Mouse (Mus musculus) kidney, embryonic 16.5 days (tissue): ENCODE data around the gene Olfr958. TPM values are rescaled to one million over a fixed set of nuclear protein-coding genes. Genes with fewer than 3 reads are reported as not detected.
A peak's percentile ranks its signal among the peaks of the same experiment; 100 is the strongest.

Experiments
- ATAC-seq: fragments of 200-750 bp; cut with Nextera tagmentation; 2 replicates; pipeline ENCODE4 v1.8.0; 2017; ENCODE audit warnings: moderate TSS enrichment; ENCODE audit not compliant: low FRiP score, low TSS enrichment
- H3K27ac ChIP-seq: fragments of 300-500 bp; sonication (generic); 2 replicates; pipeline ENCODE4 v1.5.1; 2014; ENCODE audit warnings: low read length
- H3K27me3 ChIP-seq: fragments of 300-500 bp; sonication (generic); 2 replicates; pipeline ENCODE4 v1.6.1; 2014; ENCODE audit warnings: low read length, control low read depth, mixed read lengths; ENCODE audit not compliant: insufficient read depth
- H3K36me3 ChIP-seq: fragments of 300-500 bp; sonication (generic); 2 replicates; pipeline ENCODE4 v1.6.1; 2014; ENCODE audit warnings: low read length, control low read depth, mixed read lengths; ENCODE audit not compliant: insufficient read depth
- H3K4me1 ChIP-seq: fragments of 300-500 bp; sonication (generic); 2 replicates; pipeline ENCODE4 v1.6.1; 2014; ENCODE audit warnings: low read length, control low read depth, mixed read lengths; ENCODE audit not compliant: insufficient read depth
- H3K4me2 ChIP-seq: fragments of 300-500 bp; sonication (generic); replicated peaks from 2 replicates; pipeline ENCODE4 v1.6.1; 2014; ENCODE audit warnings: low read depth, low read length
- H3K4me3 ChIP-seq: fragments of 300-500 bp; sonication (generic); 2 replicates; pipeline ENCODE4 v1.5.1; 2014; ENCODE audit warnings: mild to moderate bottlenecking, low read length
- H3K9ac ChIP-seq: fragments of 300-500 bp; sonication (generic); replicated peaks from 2 replicates; pipeline ENCODE4 v1.6.1; 2014; ENCODE audit warnings: low read length
- H3K9me3 ChIP-seq: fragments of 300-500 bp; sonication (generic); 2 replicates; pipeline ENCODE4 v1.6.1; 2016; ENCODE audit warnings: low read length, control low read depth
- WGBS: fragments of 180-500 bp; shearing (Covaris S2); extraction: QIAGEN DNeasy Blood & Tissue Kit; methylation state at CpG from one replicate; pipeline ENCODE4 v1.1.7; 2014; 5-methylcytosine and 5-hydroxymethylcytosine counted together
- polyA plus RNA-seq: library from polyadenylated mRNA; unstranded; fragments of >200 nt; fragmentation: Nextera tagmentation; extraction: Ambion mirVana; gene quantifications from 2 replicates; pipeline ENCODE4 v1.2.1, GENCODE M21; 2015

Olfr958 gene
- not detected in 2 replicates for polyA plus RNA-seq

DNA sequence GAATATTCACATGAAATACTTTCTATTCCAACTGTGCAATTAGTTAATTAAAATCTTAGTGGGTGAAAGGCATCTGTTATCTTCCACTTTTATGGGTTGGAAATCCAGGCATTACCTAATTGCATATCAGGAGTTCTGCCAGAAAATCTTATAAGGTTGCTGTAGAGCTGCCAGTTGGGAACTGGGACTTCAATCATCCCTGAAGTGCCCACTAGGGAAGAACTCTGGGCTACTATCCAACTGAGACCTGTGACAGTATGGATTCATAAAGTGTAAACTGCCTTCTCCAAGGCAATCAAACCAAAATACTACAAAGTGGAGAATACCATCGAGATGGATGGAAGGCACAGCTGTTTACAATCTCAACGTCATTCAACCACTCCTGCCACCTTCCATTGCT, at the start of gene Olfr958:
TSS of gene Olfr958 (minus strand) at position 109 of the 400 bp plus-strand sequence.
- H3K27ac ChIP-seq = no peak within 1 kb of the TSS
- H3K4me2 ChIP-seq = no peak within 1 kb of the TSS
- H3K27me3 ChIP-seq = no peaks in the 10 kb centered on the region
- WGBS = 74% methylated on average over 2 of the region's 2 CpGs
- H3K4me1 ChIP-seq = no peaks in the 10 kb centered on the region
- H3K36me3 ChIP-seq = no peaks in the 10 kb centered on the region
- no peak within 1 kb of the TSS for H3K4me3 ChIP-seq
- no peaks in the 10 kb centered on the region for H3K9me3 ChIP-seq
- ATAC-seq = no peak
- H3K9ac ChIP-seq = no peak within 1 kb of the TSS

DNA sequence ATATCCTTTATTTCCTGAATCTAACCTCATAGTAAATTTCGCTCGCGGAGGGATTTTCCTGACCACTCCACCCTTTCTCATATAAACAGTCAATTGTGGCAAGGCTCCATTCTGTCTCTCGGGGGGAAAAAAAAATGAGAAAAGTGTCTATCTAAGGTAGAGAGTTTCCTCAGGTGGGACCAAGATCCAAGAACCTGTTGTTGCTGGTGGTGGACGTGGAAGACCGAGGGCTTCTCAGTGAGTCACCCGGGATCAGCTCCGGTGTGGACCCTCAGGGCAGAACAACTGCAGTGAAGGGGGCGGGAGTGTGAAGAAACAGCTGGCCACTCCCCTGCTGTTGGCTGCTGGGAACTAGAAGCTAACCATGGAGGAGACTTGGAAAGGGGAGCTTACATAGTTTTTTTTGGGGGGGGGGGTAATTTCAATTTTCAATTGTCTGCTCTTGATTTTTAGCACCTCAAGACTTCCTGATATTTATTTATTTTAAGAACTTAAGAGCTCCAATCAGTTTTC, 49.5 kb upstream of the Olfr958 start:
- WGBS = 1% methylated on average over 9 of the region's 9 CpGs

DNA sequence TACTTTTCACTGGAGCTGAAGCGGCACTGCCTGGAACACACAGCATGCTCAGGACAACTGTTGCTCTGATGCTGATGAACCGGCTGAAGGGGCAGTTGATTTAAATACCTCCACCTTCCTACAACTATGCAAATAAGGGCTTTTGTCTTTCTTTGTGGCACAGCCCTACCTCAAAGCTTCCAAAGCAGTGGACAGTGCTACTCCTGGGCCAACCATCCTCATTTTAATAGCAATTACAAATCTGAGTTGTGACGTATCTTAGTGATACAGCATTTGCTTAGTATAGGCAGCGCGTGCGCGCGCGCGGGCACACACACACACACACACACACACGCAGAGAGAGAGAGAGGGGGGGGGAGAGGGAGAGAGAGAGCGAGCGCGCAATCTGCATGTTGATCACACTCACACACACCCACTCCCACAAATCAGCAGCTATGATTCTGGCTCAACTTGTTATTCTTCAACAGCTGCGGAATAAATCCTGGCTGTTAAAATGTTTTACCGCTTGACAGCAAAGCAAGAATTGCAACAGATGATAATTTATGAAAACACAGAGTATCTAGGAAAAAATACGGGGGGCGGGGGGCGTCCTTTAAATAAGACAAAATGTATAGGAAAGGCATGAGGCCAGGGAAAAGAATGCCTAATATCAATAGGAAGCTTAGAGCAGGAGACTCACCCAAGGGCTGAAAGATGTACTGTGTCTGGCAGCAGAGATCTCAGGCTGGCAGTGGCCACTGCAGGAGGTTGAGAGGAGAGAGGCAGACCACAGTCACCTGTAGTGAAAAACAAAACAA, 48.9 kb upstream of the Olfr958 start:
- peak overlapping the region; percentile 52 for H3K4me3 ChIP-seq
- peaks cover 7% of the 10 kb centered on the region; the same call in 1 of the 2 replicates for H3K27me3 ChIP-seq
- ATAC-seq = peak; percentile 89
- no peaks in the 10 kb centered on the region for H3K9me3 ChIP-seq
- peak overlapping the region; percentile 50; the same call in 1 of the 2 replicates for H3K9ac ChIP-seq
- H3K36me3 ChIP-seq = no peaks in the 10 kb centered on the region
- H3K4me1 ChIP-seq = peaks cover 12% of the 10 kb centered on the region; the same call in 1 of the 2 replicates
- under 1% methylated on average over 19 of the region's 19 CpGs for WGBS
- peak overlapping the region; percentile 88 for H3K4me2 ChIP-seq
- no peak overlapping the region for H3K27ac ChIP-seq

More for the DNA sequence above, 49.5 kb upstream of the Olfr958 start:
- H3K36me3 ChIP-seq = no peaks in the 10 kb centered on the region
- peak overlapping the region; percentile 50; the same call in 1 of the 2 replicates for H3K9ac ChIP-seq
- H3K4me1 ChIP-seq = peaks cover 12% of the 10 kb centered on the region; the same call in 1 of the 2 replicates
- ATAC-seq = peak; percentile 85
- H3K9me3 ChIP-seq = no peaks in the 10 kb centered on the region
- H3K27ac ChIP-seq = no peak overlapping the region
- peak overlapping the region; percentile 52 for H3K4me3 ChIP-seq
- H3K27me3 ChIP-seq = peaks cover 7% of the 10 kb centered on the region; the same call in 1 of the 2 replicates
- peak overlapping the region; percentile 88 for H3K4me2 ChIP-seq

- ATAC-seq = no peak
- no peak overlapping the region for H3K27ac ChIP-seq
- H3K9ac ChIP-seq = no peak overlapping the region
- no peaks in the 10 kb centered on the region for H3K27me3 ChIP-seq
- 84% methylated on average over 5 of the region's 5 CpGs for WGBS
- H3K36me3 ChIP-seq = no peaks in the 10 kb centered on the region
- no peaks in the 10 kb centered on the region for H3K9me3 ChIP-seq
- no peaks in the 10 kb centered on the region for H3K4me1 ChIP-seq
- H3K4me3 ChIP-seq = no peak overlapping the region
- no peak overlapping the region for H3K4me2 ChIP-seq
Observed at GRCm38 (mm10) chr9:39577050-39577449, 23.2 kb upstream of the Olfr958 start.

GRCm38 (mm10) chr9:39575469-39575868, 21.6 kb upstream of the Olfr958 start, which contains the start of gene Olfr959:
Olfr959 (minus strand) TSS chr9:39575569.
- no peak within 1 kb of the TSS for H3K27ac ChIP-seq
- 84% methylated on average over 3 of the region's 3 CpGs for WGBS
- H3K9ac ChIP-seq = no peak within 1 kb of the TSS
- H3K36me3 ChIP-seq = no peaks in the 10 kb centered on the region
- H3K4me1 ChIP-seq = no peaks in the 10 kb centered on the region
- no peak within 1 kb of the TSS for H3K4me3 ChIP-seq
- ATAC-seq = no peak
- no peaks in the 10 kb centered on the region for H3K27me3 ChIP-seq
- no peak within 1 kb of the TSS for H3K4me2 ChIP-seq
- no peaks in the 10 kb centered on the region for H3K9me3 ChIP-seq

- no peak overlapping the region for H3K4me2 ChIP-seq
- H3K27ac ChIP-seq = no peak overlapping the region
- no peak for ATAC-seq
- no peaks in the 10 kb centered on the region for H3K4me1 ChIP-seq
- no peaks in the 10 kb centered on the region for H3K36me3 ChIP-seq
- H3K4me3 ChIP-seq = no peak overlapping the region
- no peaks in the 10 kb centered on the region for H3K27me3 ChIP-seq
- H3K9ac ChIP-seq = no peak overlapping the region
- no peaks in the 10 kb centered on the region for H3K9me3 ChIP-seq
Observed at GRCm38 (mm10) chr9:39558349-39558647, 4.4 kb upstream of the Olfr958 start.

DNA sequence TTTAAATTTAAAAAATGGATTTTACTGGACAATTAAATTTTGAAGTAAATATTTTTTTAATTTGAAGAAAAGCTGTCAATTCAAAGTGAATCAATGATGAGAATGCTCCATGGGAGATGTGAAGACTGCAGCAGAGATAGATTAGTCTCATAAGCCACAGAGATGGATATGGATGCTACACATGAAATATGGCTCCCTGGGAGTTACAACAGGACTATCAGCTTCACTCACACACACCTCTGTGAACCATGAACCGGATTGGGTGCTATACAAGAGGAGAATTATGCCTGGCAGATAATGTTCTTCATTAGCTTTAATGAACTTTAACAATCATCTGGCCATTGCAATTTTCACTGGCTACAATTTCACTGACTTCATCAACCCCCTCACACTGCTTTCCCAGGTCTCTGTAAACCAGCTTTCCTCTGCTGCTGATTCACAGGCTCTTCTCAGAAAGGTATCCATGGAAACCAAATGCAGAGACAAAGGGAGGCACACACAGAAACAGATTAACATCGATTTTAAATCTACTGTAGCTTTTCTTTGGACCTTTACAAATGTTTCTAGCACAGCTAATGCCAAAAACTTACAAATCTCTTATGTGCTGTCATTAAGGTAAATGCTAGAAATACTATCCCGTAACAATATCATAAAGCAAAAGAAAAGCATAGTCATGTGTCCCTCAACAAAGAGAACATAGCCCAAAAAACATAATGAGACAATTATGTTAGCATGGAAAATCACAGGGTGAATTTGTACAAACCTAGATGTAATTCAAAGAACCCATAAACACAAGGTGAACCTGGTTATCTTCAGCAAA, 3.9 kb upstream of the Olfr958 start:
- ATAC-seq = no peak
- Histone ChIP-seq H3K27me3 (no peaks in the 10 kb centered on the region), H3K9ac (no peak overlapping the region), H3K4me1 (no peaks in the 10 kb centered on the region), H3K9me3 (no peaks in the 10 kb centered on the region), H3K4me3 (no peak overlapping the region), H3K27ac (no peak overlapping the region), H3K36me3 (no peaks in the 10 kb centered on the region), H3K4me2 (no peak overlapping the region)
- WGBS = 66% methylated on average over 3 of the region's 3 CpGs

DNA sequence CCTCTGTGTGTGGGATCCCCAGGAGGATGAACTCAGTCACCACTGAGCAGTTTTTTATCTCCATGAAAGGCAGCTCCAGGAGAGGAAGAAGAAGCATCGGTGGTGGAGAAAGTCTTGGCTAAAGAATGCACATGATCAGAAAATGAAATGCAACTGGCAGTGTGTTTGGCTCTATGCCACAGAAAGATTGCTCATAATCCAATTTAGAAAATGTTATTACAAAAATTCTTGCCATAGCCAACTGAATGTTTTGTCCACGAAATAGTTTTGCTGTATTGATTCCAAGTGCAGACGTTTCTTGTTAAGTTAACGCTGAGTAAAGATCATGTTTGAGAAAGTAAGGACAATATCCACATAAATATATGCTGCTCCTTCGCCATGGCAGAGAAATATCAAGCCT, 3.0 kb downstream of the Olfr958 start:
- 86% methylated on average over 5 of the region's 5 CpGs for WGBS
- Histone ChIP-seq H3K27ac (no peak overlapping the region), H3K4me2 (no peak overlapping the region), H3K9me3 (no peaks in the 10 kb centered on the region), H3K27me3 (no peaks in the 10 kb centered on the region), H3K36me3 (no peaks in the 10 kb centered on the region), H3K4me1 (no peaks in the 10 kb centered on the region), H3K4me3 (no peak overlapping the region), H3K9ac (no peak overlapping the region)
- ATAC-seq = no peak

DNA sequence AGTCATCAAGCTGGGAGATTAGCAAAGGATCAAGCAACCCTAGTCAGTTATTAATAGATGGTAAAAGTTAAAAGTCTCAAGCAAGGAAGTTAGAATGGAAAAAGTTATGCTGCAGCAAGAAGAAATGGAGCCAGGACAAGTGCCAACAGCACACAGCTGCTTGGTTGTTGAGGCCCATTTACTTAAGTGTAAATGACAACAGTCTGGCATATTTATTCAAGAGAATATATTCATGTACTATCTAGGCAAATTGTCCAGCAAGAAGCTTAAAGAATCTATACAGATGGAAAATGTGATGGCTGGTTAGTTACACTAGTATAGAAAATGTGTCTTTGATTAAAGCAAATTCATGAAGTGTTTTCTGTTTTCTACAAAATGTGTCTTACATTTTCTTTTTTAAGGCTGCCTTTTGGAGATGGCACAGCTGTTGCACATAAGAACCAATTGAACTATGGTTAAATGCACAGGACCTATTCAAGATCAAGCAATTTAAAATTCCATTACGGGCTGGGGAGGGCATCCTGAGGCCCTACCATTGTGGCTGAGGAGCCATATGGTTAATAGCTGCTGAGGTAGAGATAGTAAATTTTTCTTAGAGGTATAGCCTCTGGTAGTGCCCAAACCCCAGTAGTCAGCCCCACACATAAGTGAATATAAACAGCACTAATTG, 30.1 kb downstream of the Olfr958 start:
- WGBS = 72% methylated on average over 1 of the region's 1 CpGs
- ATAC-seq = no peak
- Histone ChIP-seq H3K9ac (no peak overlapping the region), H3K4me3 (no peak overlapping the region), H3K9me3 (no peaks in the 10 kb centered on the region), H3K27me3 (no peaks in the 10 kb centered on the region), H3K4me2 (no peak overlapping the region), H3K27ac (no peak overlapping the region), H3K4me1 (no peaks in the 10 kb centered on the region), H3K36me3 (no peaks in the 10 kb centered on the region)
